Mouse (Mus musculus) hematopoietic stem cell, adult 5-6 weeks (primary cell): ENCODE results near the gene Hnrnpk. TPM values are rescaled to one million over a fixed set of nuclear protein-coding genes. Genes with fewer than 3 reads are reported as not detected.
"Not testable (repeated sequence)": the region's sequence is repeated elsewhere in the genome, so short reads cannot be mapped to it uniquely, and the experiment has no call there.

Source experiments
- ATAC-seq, 2 experiments: fragments of 125-278 bp in 1 of 2; replicated peaks in 1 of 2; 2 replicates each; pipeline ENCODE4 v1.8.0; 2016 to 2017; ENCODE audit warnings: inconsistent platforms in 2 of 2, mild to moderate bottlenecking in 2 of 2, moderate number of reproducible peaks in 2 of 2, low read depth in 1 of 2, moderate TSS enrichment in 1 of 2; ENCODE audit not compliant: low FRiP score in 2 of 2, poor library complexity in 2 of 2, severe bottlenecking in 2 of 2, insufficient read depth in 1 of 2, low TSS enrichment in 1 of 2
- total RNA-seq: library from RNA; stranded (forward); fragments of 172-1452, 232-1000 nt; gene quantifications from 2 replicates; pipeline ENCODE4 v1.2.3, GENCODE M21; 2017

Hnrnpk gene
- total RNA-seq, 1 experiment from 2014 or later = 2,750 TPM

GRCm38 (mm10) chr13:58401135-58402002 is 1.8 kb downstream of the Hnrnpk start:
- peak; percentile 22 to 23; a peak in 3 of 4 replicates for ATAC-seq

GRCm38 (mm10) chr13:58400576-58400975 is 2.6 kb downstream of the Hnrnpk start:
- no peak for ATAC-seq

- ATAC-seq = no peak
Measured at GRCm38 (mm10) chr13:58397651-58398050, 5.5 kb downstream of the Hnrnpk start.

DNA sequence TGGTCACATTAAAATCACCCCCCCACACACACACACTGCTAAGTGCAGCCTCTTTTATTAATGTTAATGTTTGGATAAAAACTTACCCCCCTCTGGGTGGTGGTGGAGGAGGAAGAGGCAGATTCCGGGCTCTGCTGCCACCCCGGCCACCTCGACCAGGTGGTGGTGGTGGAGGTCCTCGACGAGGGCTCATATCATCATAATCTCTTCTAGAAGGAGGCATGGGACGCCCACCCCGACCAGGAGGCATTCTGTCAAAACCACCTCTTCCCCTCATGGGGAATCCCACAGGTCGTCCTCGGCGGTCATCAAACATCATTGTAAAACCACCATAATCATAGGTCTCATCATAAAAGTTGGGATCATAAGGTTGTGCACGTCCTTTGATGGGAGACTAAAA is 8.8 kb downstream of the Hnrnpk start:
- ATAC-seq = not testable (repeated sequence)

DNA sequence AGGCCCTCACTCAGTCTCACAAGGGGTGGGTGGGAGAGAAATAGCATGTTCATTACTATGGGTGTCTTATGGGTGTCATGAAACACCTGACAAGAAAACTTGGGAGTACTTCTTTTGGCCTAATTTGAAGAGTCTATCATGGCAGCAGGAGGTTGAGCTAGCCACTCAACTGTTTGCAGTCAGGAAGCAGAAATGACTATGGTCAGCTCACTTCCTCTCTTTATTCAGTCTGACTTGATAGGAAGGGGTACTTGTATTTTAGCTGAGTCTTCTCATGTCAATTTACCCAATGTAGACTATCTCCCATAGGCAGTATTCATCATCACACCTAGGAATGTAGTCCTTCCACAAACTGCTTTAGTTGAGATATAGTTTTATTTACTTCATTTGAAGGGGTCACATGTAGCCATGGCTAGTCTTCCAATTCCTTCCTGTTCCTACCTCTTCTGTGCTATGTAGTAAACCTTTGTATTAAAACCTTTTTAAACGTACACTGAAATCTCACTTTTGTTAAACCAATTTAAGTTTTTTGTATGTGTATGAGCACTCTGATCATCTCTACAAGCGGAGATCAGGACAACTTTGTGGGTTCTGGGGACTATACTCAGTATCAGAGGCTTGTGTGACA is 13.7 kb downstream of the Hnrnpk start:
- no peak for ATAC-seq

DNA sequence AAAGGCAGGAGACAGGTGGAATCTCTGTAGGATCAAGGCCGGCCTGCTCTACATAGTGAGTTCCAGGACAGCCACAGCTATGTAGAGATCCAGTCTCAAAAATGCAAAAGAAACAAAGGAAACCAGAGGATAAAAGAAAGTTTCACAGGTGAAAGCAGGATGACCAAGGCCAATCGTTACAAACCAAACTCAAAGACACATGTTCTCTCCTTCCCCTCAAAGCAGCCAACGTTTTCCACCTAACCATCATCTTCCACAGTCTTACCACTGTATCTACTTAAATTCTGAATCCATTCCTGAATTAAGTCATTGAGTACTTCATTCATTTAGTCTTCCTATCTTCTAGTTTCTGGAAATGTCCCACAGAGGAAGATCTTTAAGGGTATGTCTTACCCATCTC is 14.8 kb downstream of the Hnrnpk start:
- ATAC-seq = no peak

GRCm38 (mm10) chr13:58387948-58388347 is 15.2 kb downstream of the Hnrnpk start:
- ATAC-seq = peak; percentile 69 to 89

GRCm38 (mm10) chr13:58385547-58385920 is 17.6 kb downstream of the Hnrnpk start:
- no peak for ATAC-seq

- peak; percentile 18 to 50; a peak in 2 of 4 replicates for ATAC-seq
Measured at GRCm38 (mm10) chr13:58384779-58385546, 18.2 kb downstream of the Hnrnpk start, which contains the start of gene 2210016F16Rik. Gene 2210016F16Rik (minus strand): TSS chr13:58385225.

GRCm38 (mm10) chr13:58384371-58384770 is 18.8 kb downstream of the Hnrnpk start:
- ATAC-seq = no peak

- no peak for ATAC-seq
Measured at GRCm38 (mm10) chr13:58373153-58373470, 30.0 kb downstream of the Hnrnpk start.

DNA sequence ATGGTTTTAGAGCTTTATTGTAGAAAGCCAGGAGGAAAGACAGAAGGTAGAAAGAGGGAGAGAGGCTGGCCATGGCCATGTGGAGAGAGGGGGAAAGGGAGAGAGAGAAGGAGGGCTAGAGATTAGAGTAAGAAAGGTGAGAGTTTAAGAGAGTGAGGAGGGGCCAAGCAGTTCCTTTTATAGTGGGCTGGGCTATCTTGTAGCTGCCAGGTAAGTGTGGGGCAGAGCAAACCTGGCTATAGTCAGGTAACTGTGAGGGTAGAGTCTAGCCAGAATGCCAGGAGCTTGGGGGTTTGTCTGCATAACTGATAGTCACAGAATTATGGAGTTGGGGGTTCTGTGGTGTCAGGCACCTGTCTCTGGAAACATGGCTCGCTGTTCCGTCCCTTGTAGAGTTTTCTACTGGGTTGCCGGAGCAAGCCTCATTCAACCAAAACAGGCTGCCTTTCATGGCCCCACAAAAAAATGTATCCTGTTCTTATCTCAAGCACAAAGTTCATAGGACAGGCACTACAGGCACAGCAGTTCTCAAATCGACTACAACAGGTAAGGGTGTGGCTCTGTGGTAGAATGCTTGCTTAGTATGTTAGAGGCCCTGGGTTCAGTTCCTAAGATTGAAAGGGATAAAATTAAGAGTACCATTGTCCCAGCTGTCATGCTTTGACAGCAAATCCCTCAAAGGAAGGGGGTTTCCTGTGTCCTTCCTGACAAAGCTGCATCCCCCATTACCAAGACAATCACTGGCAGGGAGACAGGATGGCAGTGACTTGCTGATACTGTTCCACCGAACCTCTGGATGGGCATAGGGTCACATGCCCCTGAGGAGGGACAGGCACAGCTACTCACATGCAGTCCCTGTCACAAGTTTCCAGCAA is 30.6 kb downstream of the Hnrnpk start:
- no peak for ATAC-seq

- ATAC-seq = no peak
Measured at GRCm38 (mm10) chr13:58368835-58369234, 34.3 kb downstream of the Hnrnpk start.

DNA sequence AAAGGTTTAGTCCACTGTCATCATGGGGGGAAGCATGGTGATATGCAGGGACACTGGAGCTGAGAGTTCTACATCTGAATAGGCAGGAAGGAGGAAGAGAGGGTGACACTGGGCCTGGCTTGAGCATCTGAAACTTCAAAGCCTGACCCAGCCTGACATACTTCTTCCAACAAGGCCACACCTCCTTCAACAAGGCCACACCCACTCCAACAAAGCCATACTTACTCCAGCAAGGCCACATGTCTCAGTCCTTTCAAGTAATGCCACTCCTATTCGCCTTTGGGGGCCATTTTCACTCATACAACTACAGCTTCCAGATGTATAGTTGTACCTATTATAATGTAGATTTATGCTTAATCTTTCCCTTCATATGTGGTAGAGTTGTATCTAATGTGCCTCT is 35.5 kb downstream of the Hnrnpk start:
- no peak for ATAC-seq

DNA sequence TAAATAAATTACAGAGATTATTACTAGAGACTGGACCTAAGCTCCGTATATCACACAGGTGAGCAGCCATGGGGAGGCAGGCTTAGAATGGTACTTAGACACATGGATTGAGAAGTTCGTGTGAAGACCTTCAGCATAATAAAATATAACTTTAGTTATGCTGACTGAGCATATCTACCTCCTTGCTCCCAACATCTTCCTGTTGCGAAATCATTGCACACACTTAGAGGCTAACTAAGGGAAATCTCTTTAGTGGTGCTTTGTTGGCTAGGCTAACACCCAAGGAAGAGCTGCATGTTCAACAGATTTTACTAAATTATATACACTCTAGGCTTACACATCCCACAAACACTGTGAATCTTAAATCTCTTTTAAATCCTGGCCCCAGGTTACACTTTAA is 36.8 kb downstream of the Hnrnpk start:
- no peak for ATAC-seq

DNA sequence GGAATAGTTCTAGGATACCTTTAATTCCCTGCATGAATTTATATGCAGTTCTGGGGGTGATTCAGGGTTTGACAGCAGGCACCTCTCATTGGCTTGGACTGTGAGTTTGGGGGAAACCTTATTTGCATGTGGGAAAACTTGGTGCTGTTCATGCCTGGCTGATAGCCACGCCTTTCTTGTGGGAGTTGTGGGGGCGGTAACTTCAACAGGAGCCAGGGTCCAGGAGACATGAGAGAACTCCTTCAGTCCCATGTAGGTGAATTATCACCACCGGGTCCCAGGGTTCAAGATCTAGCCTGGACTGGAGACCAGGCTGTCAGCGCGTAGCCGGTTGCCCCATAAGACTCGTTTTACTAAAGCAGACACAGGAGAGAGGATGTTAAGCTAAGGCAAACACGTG is 38.0 kb downstream of the Hnrnpk start:
- ATAC-seq = not testable (repeated sequence)
